Mouse (Mus musculus) ES-E14 (cell line): ENCODE data around the gene Rpgrip1l.

Source experiments
- CHD2 ChIP-seq: IDR thresholded peaks from 2 replicates; pipeline ENCODE4 v1.6.1; 2014; ENCODE audit warnings: mild to moderate bottlenecking, low read depth, low read length, inconsistent platforms
- HCFC1 ChIP-seq: IDR thresholded peaks from 2 replicates; pipeline ENCODE4 v1.6.1; 2012; ENCODE audit warnings: low read length, inconsistent platforms, borderline replicate concordance; ENCODE audit not compliant: insufficient read depth
- MAFK ChIP-seq: IDR thresholded peaks from 2 replicates; pipeline ENCODE4 v1.6.1; 2014; ENCODE audit warnings: mild to moderate bottlenecking, low read depth, low read length, inconsistent platforms; ENCODE audit not compliant: insufficient read depth
- ZC3H11A ChIP-seq: IDR thresholded peaks from 2 replicates; pipeline ENCODE4 v1.6.1; 2012; ENCODE audit warnings: low read depth, mild to moderate bottlenecking, inconsistent platforms, low read length, borderline replicate concordance

DNA sequence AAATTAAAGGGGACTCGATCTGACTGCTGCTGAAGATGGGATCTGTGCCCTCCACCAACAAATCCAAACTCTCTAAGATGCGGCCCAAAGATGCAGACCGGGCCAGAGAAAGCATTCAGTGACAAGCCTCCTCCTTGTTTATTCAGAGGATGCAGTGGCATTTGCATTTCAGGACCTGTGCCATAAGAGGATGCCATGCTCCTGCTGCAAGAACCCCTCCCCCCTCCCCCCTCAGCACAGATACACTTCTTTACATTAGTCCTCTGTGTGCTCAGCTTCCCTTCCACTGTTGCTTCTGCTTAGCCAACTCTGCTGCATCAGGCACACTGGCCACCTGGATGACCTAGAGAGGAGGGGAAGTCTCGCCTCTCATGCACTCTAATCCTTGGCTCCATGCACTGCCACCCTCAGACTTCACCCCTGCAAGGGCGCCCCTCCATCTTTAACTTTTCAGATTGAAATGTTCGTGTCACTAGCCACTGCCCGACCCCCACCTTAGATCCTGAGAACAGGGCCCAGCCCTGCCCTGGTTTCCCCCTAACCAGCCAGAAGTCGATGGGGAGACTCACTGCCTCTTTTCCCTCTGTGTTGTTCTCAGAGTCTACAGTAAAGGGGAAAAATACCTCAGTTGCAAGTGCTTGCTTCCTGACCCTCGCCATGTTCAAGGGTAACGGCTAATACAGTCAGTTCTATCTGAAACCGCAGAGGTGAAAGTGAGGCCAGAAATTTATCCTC, 14.6 kb upstream of the Rpgrip1l start:
- no peak for TF ChIP-seq MAFK
- TF ChIP-seq HCFC1: no peak
- no peak for TF ChIP-seq ZC3H11A
- no peak for TF ChIP-seq CHD2
